Mouse (Mus musculus) G1E-ER4 (cell line): ENCODE measurements around the gene Pmp22. TPM values are rescaled to one million over a fixed set of nuclear protein-coding genes. Genes with fewer than 3 reads are reported as not detected.

Source experiments
- GATA1 ChIP-seq: IDR thresholded peaks from one replicate; pipeline ENCODE4 v1.8.0; 2012; ENCODE audit warnings: low read length, inconsistent platforms
- polyA plus RNA-seq: library from polyadenylated mRNA; stranded (reverse); fragments of >175 nt; gene quantifications from 2 replicates; pipeline ENCODE4 v1.2.3, GENCODE M21; 2012

Pmp22 gene
- polyA plus RNA-seq, 1 experiment, result not detected

DNA sequence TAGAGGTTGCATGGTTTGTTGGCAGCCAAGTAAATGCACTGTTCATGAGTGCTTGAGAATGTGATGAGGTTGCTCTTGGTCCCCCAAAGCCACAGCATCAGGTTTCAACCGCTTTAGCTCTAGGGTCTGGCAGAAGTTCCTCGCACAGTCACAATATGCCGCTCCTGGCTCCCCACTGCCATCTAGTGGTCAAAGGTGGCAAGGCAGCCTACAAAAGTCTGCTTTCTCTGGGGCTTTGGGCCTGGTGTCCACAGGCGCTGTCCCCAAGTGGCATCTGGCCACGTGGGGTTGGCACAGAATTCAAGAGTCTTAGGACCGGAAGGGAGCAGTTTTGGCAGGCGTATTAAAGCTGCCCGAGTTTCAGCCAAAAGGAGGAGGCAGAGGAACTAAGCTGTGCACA, 6.8 kb downstream of the Pmp22 start:
- no peak for TF ChIP-seq GATA1

DNA sequence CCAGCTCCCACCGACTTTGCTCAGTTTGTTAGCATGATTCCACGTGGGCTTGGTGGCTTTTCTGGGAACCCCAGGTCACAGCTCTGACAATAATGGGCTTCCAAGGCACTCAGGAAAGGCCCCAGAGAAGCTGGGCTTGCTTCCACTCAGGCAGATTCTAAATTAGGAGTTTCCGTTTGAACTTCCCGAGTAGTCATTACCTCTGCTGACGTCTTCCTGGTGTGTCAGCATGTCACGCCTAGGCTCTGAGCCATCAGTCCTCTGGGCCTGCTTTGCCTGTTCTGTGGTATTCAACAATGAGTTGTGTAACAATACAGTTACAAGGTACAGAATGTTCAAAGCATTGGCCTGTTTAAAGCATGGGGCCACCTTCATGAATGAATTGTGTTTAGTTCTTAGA, 7.4 kb downstream of the Pmp22 start:
- TF ChIP-seq GATA1, result no peak

DNA sequence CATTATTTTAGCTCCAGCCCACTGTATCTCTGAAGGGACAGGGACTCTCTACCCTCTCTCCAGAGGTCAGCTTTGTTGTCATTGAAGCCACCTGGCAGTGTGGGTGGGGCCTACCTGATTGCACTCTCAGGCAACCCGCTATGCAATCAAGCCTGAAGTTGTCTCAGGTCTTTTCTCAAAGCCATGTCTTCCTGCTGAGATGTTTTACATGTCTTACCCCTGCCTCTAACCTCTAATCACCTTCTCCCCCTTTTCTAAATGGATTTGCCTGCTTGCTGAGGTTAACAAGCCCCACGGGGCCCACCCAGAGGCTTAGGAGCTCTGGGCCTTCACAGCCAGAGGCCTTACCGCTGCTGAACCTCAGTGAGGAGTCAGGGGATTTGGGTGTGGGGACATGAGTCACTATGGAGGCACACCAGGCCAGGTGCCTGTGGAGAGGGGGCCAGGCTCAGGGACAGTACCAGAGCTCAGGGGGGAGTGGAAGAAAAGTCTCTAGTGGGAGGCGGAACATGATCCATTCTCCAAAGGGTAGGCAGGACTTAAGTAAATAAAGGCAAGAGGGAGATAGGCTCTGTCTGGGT, 8.1 kb downstream of the Pmp22 start:
- TF ChIP-seq GATA1, result no peak

DNA sequence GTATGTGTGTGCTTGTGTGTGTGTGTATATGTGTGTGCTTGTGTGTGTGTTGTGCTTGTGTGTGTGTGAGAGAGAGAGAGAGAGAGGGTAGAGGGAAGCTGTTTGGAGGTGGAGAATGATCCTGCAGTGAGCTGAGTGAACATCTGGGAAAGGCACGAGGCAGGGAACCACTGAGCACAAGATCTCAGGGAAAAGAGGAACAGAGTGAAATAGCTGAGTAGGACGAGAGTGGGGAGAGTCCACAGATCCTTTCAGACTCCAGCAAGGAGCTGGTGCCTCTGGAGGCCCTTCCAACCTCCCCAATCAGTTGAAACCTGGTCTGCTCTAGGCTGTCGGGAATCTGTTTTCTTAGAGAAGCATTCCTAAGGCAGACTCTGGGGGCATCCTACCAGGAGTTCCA, 10.0 kb downstream of the Pmp22 start:
- TF ChIP-seq GATA1, result no peak

DNA sequence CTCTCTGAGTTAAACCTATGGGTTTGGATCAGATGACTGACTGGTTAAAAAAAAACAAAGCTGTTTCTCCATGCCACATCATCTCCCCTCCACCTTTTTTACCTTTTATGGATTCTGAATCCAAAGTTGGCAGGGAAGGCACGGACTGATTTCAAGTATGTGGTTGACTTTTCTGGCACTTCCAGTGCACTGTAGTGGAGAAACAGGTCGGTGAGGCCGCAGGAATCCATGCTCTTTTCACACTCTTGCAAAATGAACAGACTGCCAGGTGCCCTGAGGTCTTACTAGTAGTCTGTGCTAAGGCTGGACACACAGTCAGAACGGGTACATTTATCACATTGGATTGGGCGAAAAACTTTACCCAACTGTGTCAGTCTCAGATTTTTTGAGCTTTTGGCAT, 13.5 kb downstream of the Pmp22 start:
- no peak for TF ChIP-seq GATA1

DNA sequence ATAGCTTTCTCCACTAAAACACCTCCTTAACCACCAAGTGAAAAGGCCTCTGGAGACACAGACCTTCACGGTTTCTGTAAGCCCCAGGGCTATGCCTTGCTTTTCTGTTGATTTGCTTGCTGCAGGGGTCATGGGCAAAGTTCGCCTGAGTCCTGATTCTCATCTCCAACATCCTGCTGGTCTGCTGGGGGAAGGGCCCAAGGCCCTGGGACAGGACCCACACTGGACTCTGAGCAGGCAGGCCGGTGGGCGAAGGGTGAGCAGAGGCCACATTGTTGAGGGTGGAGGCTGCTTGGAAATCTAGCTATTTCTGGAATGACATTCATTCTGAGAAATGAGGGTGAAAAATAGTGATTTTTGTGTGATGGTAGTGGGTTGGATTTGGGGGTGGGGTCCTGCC, 14.0 kb downstream of the Pmp22 start:
- TF ChIP-seq GATA1, result no peak

DNA sequence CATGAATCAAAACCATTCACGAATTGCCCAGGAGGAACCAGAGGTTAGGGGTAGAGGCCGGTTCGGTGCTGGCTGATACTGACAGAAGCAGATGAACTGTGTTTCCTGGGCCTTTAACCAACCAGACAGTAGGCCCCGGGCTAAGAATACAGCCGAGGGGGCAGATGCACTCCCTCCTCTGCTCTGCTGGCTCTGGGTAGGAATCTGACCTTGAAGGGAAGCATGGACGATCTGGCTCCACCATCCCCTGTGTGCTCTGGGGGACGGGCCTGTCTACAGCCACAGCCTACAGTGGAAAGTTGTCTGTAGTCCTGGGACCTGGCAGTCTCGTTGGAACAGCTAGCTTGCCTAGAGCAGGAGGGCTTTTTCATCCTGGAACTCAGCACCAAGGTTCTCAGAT, 14.7 kb downstream of the Pmp22 start:
- no peak for TF ChIP-seq GATA1

DNA sequence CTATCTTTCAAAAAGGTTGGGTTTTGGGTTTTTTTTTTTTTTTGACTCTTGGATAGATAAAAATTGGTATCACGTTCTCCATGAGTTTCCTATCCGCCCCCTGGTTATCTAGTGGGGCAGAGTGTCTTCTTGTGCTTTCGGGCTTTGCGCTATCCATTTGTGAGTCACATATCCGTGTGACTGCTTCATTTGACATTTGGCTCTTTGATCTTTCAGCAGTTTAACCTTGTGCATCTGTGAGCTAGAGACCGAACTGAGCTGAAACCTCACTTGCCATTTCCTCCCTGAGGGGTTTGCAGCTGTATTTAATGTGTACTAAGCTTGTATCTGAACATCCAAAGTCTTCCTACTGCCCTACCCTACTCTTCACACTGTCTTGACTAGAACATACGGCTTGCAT, 17.8 kb downstream of the Pmp22 start:
- no peak for TF ChIP-seq GATA1

DNA sequence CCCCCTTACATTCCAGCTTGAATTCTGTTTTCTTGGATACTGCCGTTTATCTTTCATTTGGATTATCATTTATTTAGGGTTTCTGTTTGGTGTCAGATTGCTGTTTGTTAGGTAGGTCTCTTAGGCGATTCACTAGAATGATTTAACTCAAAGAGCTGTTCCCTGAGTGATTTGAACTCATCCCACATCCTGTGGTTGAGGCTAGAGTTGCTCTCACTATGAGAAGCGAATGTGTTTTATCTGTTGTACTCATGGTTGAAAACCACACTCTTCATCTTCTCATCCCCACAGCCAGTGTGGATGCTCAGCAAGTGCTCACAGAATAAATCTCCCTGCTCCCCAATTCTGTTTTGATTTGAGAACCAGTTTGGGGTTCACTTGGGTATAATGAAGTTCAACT, 19.5 kb downstream of the Pmp22 start:
- TF ChIP-seq GATA1, result no peak

DNA sequence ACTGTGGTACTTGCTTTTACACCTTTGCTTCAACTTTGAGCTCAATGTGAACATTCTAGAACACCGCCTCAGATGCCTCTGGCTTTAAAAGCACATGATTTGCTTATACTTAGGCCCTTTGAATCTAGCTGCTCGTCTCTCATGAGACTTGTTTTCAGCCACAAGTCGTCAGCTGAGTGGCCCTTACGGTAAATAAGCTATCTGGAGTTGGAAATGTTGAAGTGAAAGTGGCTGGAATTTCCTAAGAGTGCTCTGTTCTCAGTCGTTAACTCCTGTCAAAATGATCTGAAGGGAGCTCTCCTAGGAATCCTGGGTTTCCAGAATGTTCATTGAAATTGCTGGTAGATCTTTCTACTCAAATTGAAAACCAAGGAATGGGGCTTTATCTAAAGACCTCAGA, 23.1 kb downstream of the Pmp22 start:
- no peak for TF ChIP-seq GATA1

DNA sequence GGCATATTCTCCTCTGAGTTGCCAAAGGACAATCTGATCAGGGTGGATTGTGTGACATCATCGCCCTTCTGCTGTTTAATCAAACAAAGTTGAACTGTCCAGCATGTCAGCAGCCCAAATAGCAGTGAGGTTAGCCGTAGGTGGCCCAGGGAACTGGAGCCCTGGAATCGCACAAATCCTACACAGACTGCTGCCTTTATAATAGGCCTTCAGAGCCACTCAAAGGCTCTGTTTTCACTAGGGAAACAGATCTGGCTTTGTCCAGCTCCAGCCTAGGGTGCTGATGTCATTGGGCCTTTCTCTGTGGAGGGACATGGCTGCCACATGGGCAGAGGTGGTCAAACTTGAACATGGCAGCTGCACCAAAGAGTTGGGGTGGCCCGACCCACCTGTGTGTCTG, 28.3 kb downstream of the Pmp22 start:
- no peak for TF ChIP-seq GATA1

DNA sequence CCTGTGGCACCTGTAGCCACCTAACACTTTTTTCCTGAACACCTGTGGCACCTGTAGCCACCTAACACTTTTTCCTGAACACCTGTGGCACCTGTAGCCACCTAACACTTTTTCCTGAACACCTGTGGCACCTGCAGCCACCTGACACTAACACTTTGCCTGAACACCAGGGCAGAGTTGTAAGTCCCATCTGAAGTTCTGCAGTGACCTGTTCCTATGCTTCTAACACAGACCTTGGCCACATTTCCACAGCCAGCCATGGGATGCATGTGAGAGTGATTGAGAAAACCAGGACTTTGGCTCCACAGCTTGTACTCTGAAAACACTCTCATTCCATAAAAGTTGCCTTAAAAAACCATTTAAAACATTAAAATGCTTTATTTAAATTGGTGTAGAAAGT, 32.1 kb downstream of the Pmp22 start:
- no peak for TF ChIP-seq GATA1

DNA sequence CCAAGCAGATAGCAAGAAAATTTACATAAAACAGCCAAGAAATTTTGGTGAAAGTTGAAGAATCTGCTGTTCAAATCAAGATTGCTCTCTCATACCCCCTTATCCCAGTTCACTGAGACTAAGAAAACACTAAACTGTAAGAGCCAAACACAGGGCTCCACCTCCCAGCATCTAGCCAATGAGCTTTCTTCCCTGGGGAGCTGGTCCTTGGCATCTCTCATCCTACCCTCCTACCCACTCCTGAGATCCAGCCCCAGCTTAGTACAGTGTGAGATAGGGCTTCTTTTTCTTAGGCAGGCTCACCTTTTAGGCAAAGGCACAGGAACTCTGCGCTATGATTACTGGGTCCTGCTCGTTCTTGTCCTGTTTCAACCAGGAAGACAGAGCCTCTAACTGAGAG, 34.0 kb downstream of the Pmp22 start:
- no peak for TF ChIP-seq GATA1

DNA sequence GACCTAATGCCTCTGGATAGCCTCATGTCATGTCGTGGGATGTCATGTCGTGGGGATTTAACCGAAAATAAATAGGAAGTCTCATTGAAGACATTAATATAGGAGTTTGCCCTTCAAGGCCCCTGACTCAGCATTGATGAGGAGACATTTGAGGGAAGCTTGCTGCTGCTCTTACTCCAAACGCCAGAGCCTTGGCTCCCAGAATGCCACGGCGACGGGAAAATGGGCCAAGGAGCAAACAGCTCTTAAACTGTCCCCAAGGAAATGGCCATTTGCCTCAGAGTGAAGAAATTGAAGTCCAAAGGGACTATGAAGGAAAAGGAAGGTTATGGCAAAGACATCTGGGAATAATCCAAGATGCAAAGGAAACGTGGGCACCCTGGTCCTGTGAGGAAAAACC, 34.8 kb downstream of the Pmp22 start:
- no peak for TF ChIP-seq GATA1

DNA sequence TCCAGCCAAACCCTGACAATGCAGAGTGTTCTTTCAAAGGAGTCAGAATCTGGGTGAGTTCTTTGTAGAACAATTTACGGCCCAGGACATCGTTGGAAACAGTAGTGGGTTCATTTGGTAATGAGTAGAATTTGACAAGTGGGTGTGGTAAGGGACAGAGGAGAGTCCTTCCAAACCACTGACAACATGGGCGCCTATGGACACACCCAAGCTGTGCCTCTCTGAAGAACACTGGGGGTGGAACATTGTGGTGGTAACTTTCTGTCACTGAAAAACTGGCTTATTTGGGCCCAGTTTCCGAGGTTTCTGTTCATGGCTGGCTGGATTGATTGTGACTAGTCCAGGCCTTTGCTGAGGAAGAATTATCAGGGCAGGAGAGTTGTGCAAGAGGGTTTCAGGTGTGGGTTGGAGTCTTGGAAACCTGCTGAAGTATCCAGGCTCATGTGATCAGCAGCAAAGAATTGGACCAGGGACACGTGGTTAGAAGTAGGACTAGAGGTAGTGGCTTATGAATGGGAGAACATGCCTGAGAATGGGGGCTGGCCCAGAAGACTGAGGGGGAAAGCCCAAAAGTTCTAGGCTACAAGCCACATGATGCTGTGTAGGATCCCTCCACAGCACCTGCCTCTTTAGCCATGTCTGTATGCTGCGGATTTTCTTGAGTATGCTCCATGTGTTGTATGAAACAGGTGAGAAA, 35.4 kb downstream of the Pmp22 start:
- TF ChIP-seq GATA1, result no peak

DNA sequence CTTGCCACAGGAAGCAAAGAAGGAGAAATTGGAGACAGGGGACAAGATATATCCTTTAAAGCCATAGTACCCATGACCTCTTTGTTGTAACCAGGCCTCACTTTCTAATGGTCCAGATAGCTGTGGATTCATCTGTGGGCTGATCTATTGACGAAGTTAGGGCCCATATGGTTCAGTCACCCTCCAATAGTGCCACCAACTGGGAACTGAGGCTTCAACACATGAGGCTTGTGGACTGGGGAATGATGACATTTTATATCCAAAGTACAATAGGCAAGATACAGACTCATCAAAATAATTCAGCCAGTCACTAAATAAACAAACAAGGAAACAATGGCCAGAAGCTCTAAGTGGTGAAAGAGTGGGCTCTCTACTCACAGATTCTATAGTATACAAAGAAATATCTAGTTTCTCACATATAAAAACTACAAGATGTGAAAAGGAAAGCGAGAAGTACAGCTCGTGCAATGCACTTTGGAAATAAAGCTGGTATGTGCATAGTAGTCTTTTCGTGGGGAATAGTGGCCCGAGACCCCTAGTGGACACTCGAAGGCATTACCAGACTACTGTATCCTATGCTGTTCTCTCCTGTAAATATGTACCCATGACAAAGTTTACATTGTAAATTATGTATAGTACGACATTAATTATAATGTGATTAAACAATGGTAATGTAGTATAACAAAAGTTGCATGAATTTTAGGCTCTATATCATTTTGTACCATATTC, 36.1 kb downstream of the Pmp22 start:
- no peak for TF ChIP-seq GATA1

DNA sequence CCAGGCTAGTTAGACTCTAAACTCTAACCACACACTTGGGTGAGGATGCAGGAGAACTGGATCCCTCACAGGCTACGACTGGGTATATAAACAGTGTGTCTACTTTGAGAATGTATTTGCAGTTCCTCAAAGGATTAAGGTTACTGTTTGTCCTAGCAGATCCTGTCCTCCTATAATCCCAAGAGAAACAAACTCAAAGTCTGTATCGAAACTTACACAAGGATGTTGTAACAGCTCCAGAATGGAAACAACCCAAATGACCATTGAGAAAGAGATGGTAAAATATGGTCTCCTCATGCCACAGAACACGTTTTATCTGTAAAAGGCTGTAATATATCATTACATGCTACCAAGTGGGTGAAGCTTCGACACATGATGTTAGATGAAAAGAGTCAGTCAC, 39.0 kb downstream of the Pmp22 start:
- no peak for TF ChIP-seq GATA1
